Mouse (Mus musculus) embryonic stem cell, embryonic (primary cell): ENCODE data around the gene AI837181.

Experiments
- CTCF ChIA-PET, 4 experiments: fragments of 300-600 bp in 2 of 4; fragments of 350-600 bp in 2 of 4; sonication (Branson Sonifier 250); formaldehyde crosslinking; loops; one replicate each; lab custom pipeline; 2022; ENCODE audit warnings: inconsistent platforms in 2 of 4; lab: Charles Lee
- POLR2A ChIA-PET, 4 experiments: fragments of 300-600 bp in 2 of 4; fragments of 350-600 bp in 2 of 4; sonication (Branson Sonifier 250); formaldehyde crosslinking; loops; one replicate each; lab custom pipeline; 2022; ENCODE audit warnings: antibody characterized with exemption in 4 of 4, inconsistent platforms in 1 of 4; lab: Charles Lee

AI837181 gene

DNA sequence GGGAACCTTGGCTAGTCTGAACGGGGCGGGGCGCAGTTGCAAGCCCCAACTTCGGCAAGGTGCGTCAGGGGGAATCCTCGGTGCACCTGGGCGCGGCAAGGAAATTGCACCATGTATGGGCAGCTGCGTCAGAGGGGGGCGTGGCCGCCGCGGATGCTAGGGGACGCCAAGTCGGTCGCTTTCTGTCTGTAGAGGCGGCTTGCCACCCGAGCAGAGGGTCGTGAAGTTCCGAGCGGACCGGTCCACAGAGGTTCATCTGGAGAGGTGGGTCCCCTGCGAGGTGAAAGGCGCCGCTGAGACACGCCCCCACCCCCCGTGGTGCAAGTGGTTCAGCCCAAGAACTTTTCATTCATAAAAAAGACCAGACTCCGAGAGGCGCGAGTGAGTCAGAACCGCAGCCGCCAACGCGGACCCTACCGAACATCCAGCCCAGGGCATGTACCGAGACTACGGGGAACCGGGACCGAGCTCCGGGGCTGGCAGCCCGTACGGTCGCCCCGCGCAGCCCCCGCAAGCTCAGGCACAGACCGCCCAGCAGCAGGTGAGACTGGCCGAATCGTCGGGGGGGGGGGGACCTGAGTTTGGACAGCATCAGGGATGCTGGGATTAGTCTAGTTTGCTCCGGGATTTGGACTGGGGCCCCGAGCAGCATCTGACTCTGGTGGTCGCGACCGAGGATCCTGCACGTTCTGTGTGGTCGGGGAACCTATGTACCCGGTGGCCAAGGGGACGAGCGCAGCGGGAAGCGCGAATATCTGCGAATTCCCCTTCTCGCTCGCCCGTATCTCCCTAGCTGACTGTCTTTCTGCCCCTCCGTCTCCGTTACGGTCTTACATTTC lies 22.8 kb downstream of the AI837181 start, which contains the start of gene Fosl1:
TSS of gene Fosl1 (plus strand) at position 33 of the 839 bp plus-strand sequence.
- ChIA-PET CTCF (interaction anchor here (0.6 to 3.0 kb wide), 10 partner anchors 9 to 324 kb away, joined by 3 to 13 read pairs (median 4); partner anchors contain the start of genes Ap5b1 (in 1 of the 4), Ccdc85b (in 1 of the 4) and Scyl1 (in 1 of the 4)), POLR2A (interaction anchor here (0.6 to 5.7 kb wide), 23 partner anchors 9 to 398 kb away, joined by 3 to 44 read pairs (median 4); partner anchors contain the start of genes Ccdc85b (in 3 of the 4), Drap1 (in 3 of the 4), Cfl1 (in 2 of the 4) and Fibp (in 2 of the 4))

DNA sequence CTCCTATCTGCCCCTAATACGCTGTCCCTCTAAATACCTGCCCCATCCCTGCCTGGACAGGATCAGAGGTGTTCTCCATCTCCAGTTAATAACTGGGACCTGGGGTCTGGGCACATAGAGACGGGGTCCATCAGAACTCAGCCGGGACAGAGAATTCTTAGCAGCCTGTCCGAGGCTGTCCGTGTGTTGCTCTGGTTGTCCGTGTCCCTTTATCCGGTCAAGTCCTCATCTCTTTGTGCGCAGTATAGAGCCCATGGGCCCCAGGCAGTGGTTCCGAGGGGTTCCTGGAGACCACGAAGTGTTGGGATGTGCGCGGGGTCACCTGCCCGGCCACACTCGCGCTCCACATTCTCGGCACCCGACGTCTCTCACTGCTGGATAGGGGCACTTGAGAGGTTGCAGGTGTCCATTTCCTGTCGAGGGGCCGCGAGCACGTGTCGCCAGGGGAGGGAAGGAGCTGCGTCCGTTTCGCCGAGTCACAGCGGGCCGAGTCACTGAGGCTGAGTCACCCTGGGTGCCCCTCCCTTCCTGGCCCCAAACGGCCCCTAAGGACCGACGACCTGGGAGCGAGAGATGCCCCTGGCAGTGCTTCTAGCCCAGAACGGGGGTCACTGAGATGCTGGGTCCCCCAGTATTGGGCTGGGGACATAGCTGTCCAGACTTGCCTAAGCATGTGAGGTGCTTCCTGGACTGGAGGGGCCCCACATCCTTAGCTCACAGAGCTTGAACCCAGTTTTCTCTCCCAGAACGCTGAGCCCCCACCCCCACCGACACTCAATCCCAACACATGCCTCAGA lies 23.6 kb downstream of the AI837181 start:
- ChIA-PET CTCF (interaction anchor here (0.7 to 3.0 kb wide), 9 partner anchors 8 to 120 kb away, joined by 3 to 13 read pairs (median 4); partner anchors contain the start of genes Ccdc85b (in 1 of the 4) and Mus81 (in 1 of the 4)), POLR2A (interaction anchor here in 3 of 4 experiments (0.6 to 5.7 kb wide), 24 partner anchors 8 to 397 kb away, joined by 3 to 44 read pairs (median 4); partner anchors contain the start of genes Ccdc85b (in 3 of the 3), Drap1 (in 3 of the 3), Cfl1 (in 2 of the 3) and Fibp (in 2 of the 3))

DNA sequence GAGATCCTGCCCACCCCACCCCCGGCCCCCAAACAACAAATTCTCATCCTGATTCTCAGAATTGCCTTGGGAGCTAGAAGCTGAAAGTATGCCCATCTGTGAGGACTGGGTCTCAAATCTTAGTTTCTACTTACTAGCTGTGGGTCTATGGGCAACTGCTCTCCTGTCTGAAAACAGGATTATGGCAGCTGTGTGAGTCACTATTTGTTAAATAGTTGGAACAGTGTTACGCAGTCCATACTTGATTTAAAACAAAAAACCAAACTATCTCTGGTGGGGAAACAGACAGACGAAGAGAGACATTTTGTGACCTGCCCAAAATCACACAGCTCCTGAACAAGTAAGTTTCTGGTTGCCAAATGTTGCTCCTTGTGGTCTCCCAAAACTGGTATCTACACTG lies 24.7 kb downstream of the AI837181 start:
- CTCF ChIA-PET, result interaction anchor here in 3 of 4 experiments (0.9 to 3.0 kb wide), 6 partner anchors 7 to 119 kb away, joined by 3 to 13 read pairs (median 4); partner anchors contain the start of genes Ccdc85b (in 1 of the 3) and Mus81 (in 1 of the 3)

DNA sequence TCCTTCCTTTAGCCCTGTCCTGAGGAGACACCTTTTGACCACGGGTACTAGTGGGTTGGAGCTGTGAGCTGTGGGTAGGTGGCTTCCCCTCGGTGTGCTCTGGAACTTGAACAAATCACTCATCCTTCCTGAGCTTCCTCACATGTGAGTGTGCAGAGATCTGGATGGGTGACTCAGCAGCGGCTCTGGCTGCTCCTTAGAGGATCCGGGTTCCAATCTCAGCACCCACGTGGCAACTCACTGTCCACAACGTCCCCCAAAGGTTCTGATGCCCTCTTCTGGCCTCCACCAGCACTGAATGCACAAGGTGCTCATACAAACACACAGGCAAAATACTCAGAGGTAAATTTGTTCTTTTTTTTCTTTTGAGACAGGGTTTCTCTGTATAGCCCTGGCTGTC lies 26.8 kb downstream of the AI837181 start:
- ChIA-PET CTCF (interaction anchor here in 2 of 4 experiments (0.7 to 1.2 kb wide), 3 partner anchors 12 to 436 kb away, joined by 3 to 4 read pairs (median 3); no protein-coding TSS in a partner anchor), POLR2A (interaction anchor here in 3 of 4 experiments (0.7 to 1.7 kb wide), 11 partner anchors 9 to 43 kb away, joined by 3 to 6 read pairs (median 3); partner anchors contain the start of genes Fibp (in 2 of the 3), Cfl1 (in 1 of the 3), Drap1 (in 1 of the 3) and Mus81 (in 1 of the 3))

More for the DNA sequence above, 24.7 kb downstream of the AI837181 start:
- POLR2A ChIA-PET, result interaction anchor here in 3 of 4 experiments (0.6 to 5.7 kb wide), 15 partner anchors 7 to 64 kb away, joined by 3 to 44 read pairs (median 4); partner anchors contain the start of genes Ccdc85b (in 3 of the 3), Cfl1 (in 2 of the 3), Drap1 (in 1 of the 3) and Fibp (in 1 of the 3)

DNA sequence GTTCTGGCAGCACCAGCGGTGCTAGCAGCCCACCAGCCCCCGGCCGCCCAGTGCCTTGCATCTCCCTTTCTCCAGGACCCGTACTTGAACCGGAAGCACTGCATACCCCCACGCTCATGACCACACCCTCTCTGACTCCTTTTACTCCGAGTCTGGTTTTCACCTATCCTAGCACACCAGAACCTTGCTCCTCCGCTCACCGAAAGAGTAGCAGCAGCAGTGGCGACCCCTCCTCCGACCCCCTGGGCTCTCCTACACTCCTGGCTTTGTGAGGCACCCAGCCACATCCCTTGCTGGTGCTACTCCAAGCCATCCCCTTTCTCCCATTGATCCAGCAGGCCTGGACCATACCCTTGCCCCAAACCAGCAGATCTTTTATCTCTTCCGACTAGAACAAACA lies 30.1 kb downstream of the AI837181 start:
- ChIA-PET POLR2A (interaction anchor here in 3 of 4 experiments (1.6 to 28.9 kb wide), 12 partner anchors 8 to 72 kb away, joined by 4 to 735 read pairs (median 38); partner anchors contain the start of genes Cfl1 (in 3 of the 3), Mus81 (in 3 of the 3), AI837181 (in 2 of the 3) and Drap1 (in 2 of the 3)), CTCF (interaction anchor here in 2 of 4 experiments (1.1 to 1.7 kb wide), 3 partner anchors 33 to 106 kb away, joined by 3 to 6 read pairs (median 3); no protein-coding TSS in a partner anchor)

DNA sequence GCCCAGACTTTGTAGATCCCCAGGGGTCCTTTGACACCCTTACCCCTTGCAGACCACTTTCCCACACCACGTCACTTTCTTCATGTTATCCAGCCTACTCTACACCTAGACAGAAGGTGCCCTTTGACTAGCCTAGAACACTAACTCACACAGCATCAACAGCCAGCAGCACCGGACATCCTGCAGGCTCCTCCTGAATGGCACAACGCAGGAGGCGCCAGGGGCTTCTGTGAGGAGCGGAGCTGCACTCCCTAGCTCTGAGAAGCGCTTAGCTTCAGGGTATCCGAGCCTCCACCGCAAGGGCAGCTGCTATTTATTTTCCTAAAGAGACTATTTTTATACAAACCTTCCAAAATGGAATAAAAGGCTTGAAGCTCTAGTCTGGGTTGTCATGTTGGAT lies 30.6 kb downstream of the AI837181 start:
- CTCF ChIA-PET, result interaction anchor here in 2 of 4 experiments (1.0 to 2.6 kb wide), 12 partner anchors 7 to 337 kb away, joined by 3 to 13 read pairs (median 4); partner anchors contain the start of genes Fosl1 (in 2 of the 2), AI837181 (in 1 of the 2), Ap5b1 (in 1 of the 2) and Drap1 (in 1 of the 2)

DNA sequence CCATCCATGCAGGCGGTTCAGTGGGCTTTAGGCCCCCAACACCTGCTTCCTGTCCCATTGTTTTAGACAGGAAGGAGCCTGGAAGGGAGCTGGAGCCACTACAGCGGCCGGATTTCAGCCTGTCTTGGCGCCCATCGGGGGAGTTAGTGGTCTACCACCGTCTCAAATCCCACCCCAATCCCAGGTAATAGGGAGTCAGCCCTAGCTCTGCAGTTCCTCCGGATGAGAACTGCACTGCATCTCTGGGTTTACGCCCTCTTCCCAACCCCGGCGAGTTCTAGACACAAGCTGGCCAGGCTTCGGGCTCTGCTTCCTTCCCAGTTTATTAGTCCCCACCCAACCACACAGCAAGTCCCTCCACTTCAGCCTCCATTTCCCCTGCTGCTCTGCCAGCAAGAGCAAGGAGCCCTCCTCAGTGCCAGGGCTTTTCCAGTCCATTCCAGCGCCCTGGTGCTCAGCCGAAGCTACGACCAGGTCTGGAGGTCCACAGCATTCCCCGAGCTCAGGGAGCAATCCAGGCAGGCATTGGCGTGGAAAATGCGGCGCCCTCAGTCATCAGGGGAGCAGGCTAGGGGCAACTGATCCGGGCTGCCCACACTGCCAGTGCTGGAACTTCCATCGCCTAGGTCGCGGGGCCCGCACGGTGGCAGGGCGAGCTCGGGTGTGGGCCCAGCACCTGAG lies 31.4 kb downstream of the AI837181 start:
- POLR2A ChIA-PET, result interaction anchor here (0.5 to 28.9 kb wide), 106 partner anchors 8 to 964 kb away, joined by 3 to 735 read pairs (median 4); partner anchors contain the start of genes Fosl1 (in 4 of the 4), AI837181 (in 3 of the 4), Cfl1 (in 3 of the 4) and Ctsw (in 3 of the 4)

More for the DNA sequence above, 30.6 kb downstream of the AI837181 start:
- POLR2A ChIA-PET, result interaction anchor here in 3 of 4 experiments (1.0 to 28.9 kb wide), 27 partner anchors 8 to 577 kb away, joined by 3 to 735 read pairs (median 16); partner anchors contain the start of genes Cfl1 (in 3 of the 3), Mus81 (in 3 of the 3), AI837181 (in 2 of the 3) and Drap1 (in 2 of the 3)

DNA sequence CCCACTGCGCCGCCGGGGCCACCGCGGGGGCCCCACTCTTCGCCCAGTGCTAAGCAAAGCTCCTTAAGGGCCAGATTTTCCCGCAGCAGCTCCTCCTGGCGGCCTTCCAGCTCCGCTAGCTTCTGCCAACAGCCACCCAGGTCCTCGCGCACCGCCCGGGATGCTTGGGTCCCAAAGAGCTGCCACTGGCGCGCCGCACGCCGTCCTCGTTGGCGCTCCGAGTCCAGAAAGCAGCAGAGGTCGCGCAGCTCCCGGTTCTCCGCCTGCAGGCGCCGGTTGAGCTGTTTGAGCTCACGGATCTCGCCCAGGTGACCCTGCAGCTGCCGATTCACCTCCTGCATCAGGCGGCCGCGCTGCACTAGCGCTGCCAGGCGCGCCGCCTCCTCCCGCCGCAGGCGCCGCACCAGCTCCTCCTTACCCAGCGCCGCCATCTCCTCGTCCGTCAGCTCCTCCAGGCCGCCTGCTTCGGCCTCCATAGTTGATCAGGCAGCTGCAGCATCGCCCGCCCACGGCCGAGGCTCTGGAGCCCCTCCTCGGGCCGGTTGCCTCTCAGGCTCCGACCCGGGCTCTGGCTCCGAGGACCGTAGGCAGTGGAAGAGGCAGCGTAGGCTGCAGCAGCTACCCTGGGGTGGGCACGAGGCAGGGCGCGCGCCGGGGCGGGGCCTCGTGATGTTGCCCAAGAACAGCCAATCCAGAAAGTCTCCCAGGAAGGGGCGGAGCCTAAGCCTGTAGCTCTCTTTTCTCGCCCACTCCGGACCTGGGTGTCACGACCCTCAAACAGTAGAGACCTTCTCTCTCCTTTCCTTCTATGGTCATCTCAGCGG lies 32.2 kb downstream of the AI837181 start:
- POLR2A ChIA-PET, result interaction anchor here (0.5 to 28.9 kb wide), 134 partner anchors 8 to 685 kb away, joined by 3 to 735 read pairs (median 4); partner anchors contain the start of genes Fosl1 (in 4 of the 4), Mus81 (in 4 of the 4), AI837181 (in 3 of the 4) and Cfl1 (in 3 of the 4)
- CTCF ChIA-PET, result interaction anchor here (0.5 to 2.8 kb wide), 54 partner anchors 8 to 830 kb away, joined by 3 to 34 read pairs (median 4); partner anchors contain the start of genes Mus81 (in 3 of the 4), AI837181 (in 2 of the 4), Drap1 (in 2 of the 4) and Fosl1 (in 2 of the 4)

More for the DNA sequence above, 31.4 kb downstream of the AI837181 start:
- CTCF ChIA-PET, result interaction anchor here (0.6 to 2.8 kb wide), 48 partner anchors 7 to 1868 kb away, joined by 3 to 34 read pairs (median 4); partner anchors contain the start of genes Mus81 (in 3 of the 4), AI837181 (in 2 of the 4), Drap1 (in 2 of the 4) and Fosl1 (in 2 of the 4)

DNA sequence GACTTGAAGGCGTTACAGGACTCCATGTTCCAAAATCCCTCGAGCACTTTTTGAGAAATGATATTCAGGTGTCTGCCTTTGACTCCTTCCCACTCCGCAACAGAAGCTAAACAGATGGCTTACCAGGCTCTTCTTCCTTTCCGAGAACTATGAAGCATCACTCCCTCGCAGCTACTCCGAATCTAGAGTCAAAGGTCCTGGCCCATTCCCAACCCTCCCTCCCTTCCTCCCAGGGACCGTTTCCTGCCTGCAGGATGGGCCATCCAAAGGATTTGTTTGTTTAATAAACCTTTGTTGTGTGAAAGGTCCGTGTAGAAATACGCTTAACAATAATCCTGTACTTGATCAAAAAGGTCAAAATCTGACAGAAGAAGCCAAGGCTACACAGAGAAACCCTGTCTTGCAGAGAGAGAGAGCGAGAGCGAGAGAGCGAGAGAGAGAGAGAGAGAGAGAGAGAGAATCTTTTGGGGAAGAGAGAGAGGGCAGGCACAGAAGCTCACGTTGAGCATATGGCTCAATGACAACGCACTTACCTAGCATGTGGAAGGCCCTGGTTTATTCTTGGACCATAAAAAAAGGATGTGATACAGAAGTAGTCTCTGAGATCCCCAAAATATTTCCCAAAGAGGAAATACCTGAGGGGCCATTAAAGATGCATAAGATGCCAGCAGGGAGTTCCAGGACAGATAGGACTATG lies 33.0 kb downstream of the AI837181 start, which contains the start of gene Ccdc85b:
TSS of gene Ccdc85b (minus strand) at position 149 of the 697 bp plus-strand sequence.
- ChIA-PET CTCF (interaction anchor here in 3 of 4 experiments (0.6 to 2.8 kb wide), 28 partner anchors 9 to 819 kb away, joined by 3 to 34 read pairs (median 6); partner anchors contain the start of genes Mus81 (in 2 of the 3), AI837181 (in 1 of the 3), Cfl1 (in 1 of the 3) and Ctsw (in 1 of the 3)), POLR2A (interaction anchor here (0.5 to 28.9 kb wide), 99 partner anchors 8 to 883 kb away, joined by 3 to 735 read pairs (median 4); partner anchors contain the start of genes Mus81 (in 4 of the 4), AI837181 (in 3 of the 4), Cfl1 (in 3 of the 4) and Ctsw (in 3 of the 4))

DNA sequence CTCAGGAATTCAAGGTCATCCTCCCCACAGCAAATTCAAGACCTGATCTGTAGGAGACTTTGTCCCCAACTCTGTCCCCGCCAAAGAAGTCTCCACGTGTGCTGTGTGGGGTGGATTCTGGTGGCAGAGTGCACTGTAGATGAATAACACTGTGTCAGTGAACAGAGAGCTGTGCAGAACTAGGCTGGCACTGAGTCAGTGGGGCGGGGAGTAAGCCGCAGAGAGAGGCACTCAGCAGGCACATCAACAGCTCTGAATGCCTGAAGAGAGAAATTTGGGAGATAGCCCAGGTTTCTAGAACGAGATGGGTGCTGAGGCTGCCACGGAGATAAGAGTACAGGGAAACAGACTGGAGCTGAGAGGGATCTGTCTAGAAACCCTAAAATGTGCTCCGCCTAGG lies 34.1 kb downstream of the AI837181 start:
- ChIA-PET CTCF (interaction anchor here in 3 of 4 experiments (1.9 to 10.5 kb wide), 4 partner anchors 29 to 51 kb away, joined by 8 to 118 read pairs (median 12); partner anchors contain the start of genes Mus81 (in 3 of the 3), Cfl1 (in 1 of the 3) and Snx32 (in 1 of the 3)), POLR2A (interaction anchor here in 3 of 4 experiments (0.9 to 28.9 kb wide), 11 partner anchors 9 to 92 kb away, joined by 3 to 735 read pairs (median 14); partner anchors contain the start of genes Cfl1 (in 3 of the 3), Mus81 (in 3 of the 3), Banf1 (in 1 of the 3) and Eif1ad (in 1 of the 3))

DNA sequence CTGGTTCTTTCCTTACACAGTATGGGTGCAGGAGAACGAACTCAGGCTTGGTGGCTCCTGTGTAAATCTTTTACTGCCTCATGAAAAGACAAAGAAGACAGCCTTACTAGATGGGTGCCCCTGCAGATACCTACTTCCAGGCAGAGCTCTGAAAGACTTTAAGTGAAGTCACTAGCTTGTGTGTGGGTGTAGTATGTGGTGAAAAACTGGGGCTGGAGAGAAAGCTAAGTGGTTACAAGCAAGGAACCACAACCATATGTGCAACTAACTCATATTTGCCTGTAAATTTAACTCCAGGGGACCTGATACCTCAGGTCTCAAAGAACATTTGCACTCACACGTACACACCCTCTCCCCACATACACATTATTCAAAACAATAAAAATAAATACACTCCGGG lies 35.0 kb downstream of the AI837181 start:
- ChIA-PET POLR2A (interaction anchor here (0.7 to 28.9 kb wide), 37 partner anchors 8 to 625 kb away, joined by 3 to 735 read pairs (median 5); partner anchors contain the start of genes Mus81 (in 4 of the 4), Cfl1 (in 3 of the 4), AI837181 (in 2 of the 4) and Drap1 (in 2 of the 4)), CTCF (interaction anchor here (0.5 to 10.5 kb wide), 13 partner anchors 10 to 327 kb away, joined by 3 to 118 read pairs (median 5); partner anchors contain the start of genes Mus81 (in 3 of the 4), Ap5b1 (in 1 of the 4) and Cfl1 (in 1 of the 4))

DNA sequence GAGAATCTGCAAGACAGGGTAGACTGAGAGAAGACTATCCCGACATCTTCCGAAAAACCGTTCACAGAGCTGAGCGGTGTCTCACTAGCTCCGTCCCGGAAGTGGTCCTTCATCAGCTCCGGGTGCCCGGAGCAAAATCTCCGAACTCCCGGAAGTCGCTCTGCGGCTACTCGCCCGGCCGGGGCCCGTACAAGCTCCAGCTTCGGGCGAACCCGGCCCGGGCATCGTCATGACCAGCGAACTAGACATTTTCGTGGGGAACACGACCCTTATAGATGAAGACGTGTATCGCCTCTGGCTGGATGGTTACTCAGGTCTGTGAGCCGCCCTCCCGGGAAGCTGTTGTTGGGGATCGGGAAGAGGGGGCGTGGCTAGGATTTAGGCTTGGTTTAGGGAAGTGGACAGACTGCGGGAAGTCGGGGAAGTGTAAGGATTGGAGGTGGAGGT lies 35.5 kb downstream of the AI837181 start, which contains the start of gene Fibp:
TSS of gene Fibp (plus strand) at position 151 of the 447 bp plus-strand sequence.
- CTCF ChIA-PET, result interaction anchor here (0.5 to 10.5 kb wide), 16 partner anchors 9 to 326 kb away, joined by 3 to 118 read pairs (median 4); partner anchors contain the start of genes Mus81 (in 3 of the 4), Ap5b1 (in 1 of the 4) and Cfl1 (in 1 of the 4)
- POLR2A ChIA-PET, result interaction anchor here (0.5 to 28.9 kb wide), 46 partner anchors 8 to 804 kb away, joined by 3 to 735 read pairs (median 4); partner anchors contain the start of genes Mus81 (in 4 of the 4), Cfl1 (in 3 of the 4), AI837181 (in 2 of the 4) and Drap1 (in 2 of the 4)
